Mouse (Mus musculus): ENCODE data around the gene St7l. TPM values are rescaled to one million over a fixed set of nuclear protein-coding genes. Genes with fewer than 3 reads are reported as not detected.

The St7l gene
- polyA plus RNA-seq, 1 experiment from 2014 or later, result 15.8 TPM

- no peak overlapping the region for H3K4me3 ChIP-seq (ENCODE audit: low read depth, low read length)
- H3K9ac ChIP-seq (replicated peaks), result no peak overlapping the region
- peaks cover 4% of the 10 kb centered on the region; the same call in 1 of the 2 replicates for H3K36me3 ChIP-seq (replicated peaks; ENCODE audit: insufficient read depth, low read length)
- ATAC-seq (no peak), DNase-seq (no peak)
- H3K4me1 ChIP-seq (ENCODE audit: insufficient read depth), result no peaks in the 10 kb centered on the region
- WGBS (ENCODE audit: insufficient replicate concordance), result 80% methylated on average over 5 of the region's 5 CpGs
- TF ChIP-seq EP300 (IDR thresholded peaks at IDR 0.05; ENCODE audit: low read depth) (no peak), CTCF (IDR thresholded peaks at IDR 0.05; ENCODE audit: low read depth) (no peak)
- no peaks in the 10 kb centered on the region for H3K9me3 ChIP-seq (ENCODE audit: low read length)
- no peak overlapping the region for H3K27ac ChIP-seq (ENCODE audit: low read depth)
- no peaks in the 10 kb centered on the region for H3K27me3 ChIP-seq (ENCODE audit: insufficient read depth, low read length)
- H3K4me2 ChIP-seq (ENCODE audit: low read depth, low read length), result no peak overlapping the region
Observed at GRCm38 (mm10) chr3:104942682-104943081, 78.9 kb downstream of the St7l start.

GRCm38 (mm10) chr3:104943333-104943732 is 79.5 kb downstream of the St7l start:
- no peaks in the 10 kb centered on the region for H3K4me1 ChIP-seq (ENCODE audit: insufficient read depth)
- no peaks in the 10 kb centered on the region for H3K9me3 ChIP-seq (ENCODE audit: low read length)
- no peak for TF ChIP-seq CTCF (IDR thresholded peaks at IDR 0.05; ENCODE audit: low read depth)
- TF ChIP-seq EP300 (IDR thresholded peaks at IDR 0.05; ENCODE audit: low read depth), result no peak
- WGBS (ENCODE audit: insufficient replicate concordance), result 74% methylated on average over 8 of the region's 8 CpGs
- H3K4me2 ChIP-seq (ENCODE audit: low read depth, low read length), result no peak overlapping the region
- H3K27me3 ChIP-seq (ENCODE audit: insufficient read depth, low read length), result no peaks in the 10 kb centered on the region
- no peak overlapping the region for H3K9ac ChIP-seq (replicated peaks)
- no peak overlapping the region for H3K27ac ChIP-seq (ENCODE audit: low read depth)
- no peak for DNase-seq
- no peak overlapping the region for H3K4me3 ChIP-seq (ENCODE audit: low read depth, low read length)
- H3K36me3 ChIP-seq (replicated peaks; ENCODE audit: insufficient read depth, low read length), result peaks cover 6% of the 10 kb centered on the region; the same call in 1 of the 2 replicates
- ATAC-seq, result no peak

GRCm38 (mm10) chr3:104944894-104945293 is 81.1 kb downstream of the St7l start:
- no peak overlapping the region for H3K4me3 ChIP-seq (ENCODE audit: low read depth, low read length)
- WGBS (ENCODE audit: insufficient replicate concordance), result 84% methylated on average over 9 of the region's 9 CpGs
- ATAC-seq, result no peak
- no peak overlapping the region for H3K27ac ChIP-seq (ENCODE audit: low read depth)
- DNase-seq, result no peak
- no peak overlapping the region for H3K9ac ChIP-seq (replicated peaks)
- peaks cover 6% of the 10 kb centered on the region; the same call in 1 of the 2 replicates for H3K36me3 ChIP-seq (replicated peaks; ENCODE audit: insufficient read depth, low read length)
- TF ChIP-seq EP300 (IDR thresholded peaks at IDR 0.05; ENCODE audit: low read depth) (no peak), CTCF (IDR thresholded peaks at IDR 0.05; ENCODE audit: low read depth) (no peak)
- no peaks in the 10 kb centered on the region for H3K9me3 ChIP-seq (ENCODE audit: low read length)
- no peaks in the 10 kb centered on the region for H3K4me1 ChIP-seq (ENCODE audit: insufficient read depth)
- H3K4me2 ChIP-seq (ENCODE audit: low read depth, low read length), result no peak overlapping the region
- H3K27me3 ChIP-seq (ENCODE audit: insufficient read depth, low read length), result no peaks in the 10 kb centered on the region

- Histone ChIP-seq H3K4me3 (ENCODE audit: low read depth, low read length) (no peak overlapping the region), H3K9me3 (ENCODE audit: low read length) (no peaks in the 10 kb centered on the region), H3K36me3 (replicated peaks; ENCODE audit: insufficient read depth, low read length) (peaks cover 6% of the 10 kb centered on the region), H3K4me2 (ENCODE audit: low read depth, low read length) (no peak overlapping the region), H3K4me1 (ENCODE audit: insufficient read depth) (no peaks in the 10 kb centered on the region), H3K9ac (replicated peaks) (no peak overlapping the region), H3K27me3 (ENCODE audit: insufficient read depth, low read length) (no peaks in the 10 kb centered on the region), H3K27ac (ENCODE audit: low read depth) (no peak overlapping the region)
- ATAC-seq (no peak), DNase-seq (no peak)
- 92% methylated on average over 12 of the region's 12 CpGs for WGBS (ENCODE audit: insufficient replicate concordance)
- TF ChIP-seq EP300 (IDR thresholded peaks at IDR 0.05; ENCODE audit: low read depth), result no peak
- TF ChIP-seq CTCF (IDR thresholded peaks at IDR 0.05; ENCODE audit: low read depth), result no peak
Observed at GRCm38 (mm10) chr3:104950926-104951325, 87.1 kb downstream of the St7l start.

GRCm38 (mm10) chr3:104952891-104953670 is 89.3 kb downstream of the St7l start:
- Histone ChIP-seq H3K27me3 (ENCODE audit: insufficient read depth, low read length) (no peaks in the 10 kb centered on the region), H3K36me3 (replicated peaks; ENCODE audit: insufficient read depth, low read length) (no peaks in the 10 kb centered on the region; the same call in 1 of the 2 replicates), H3K9ac (replicated peaks) (no peak overlapping the region), H3K4me2 (ENCODE audit: low read depth, low read length) (no peak overlapping the region), H3K9me3 (ENCODE audit: low read length) (no peaks in the 10 kb centered on the region), H3K4me1 (ENCODE audit: insufficient read depth) (no peaks in the 10 kb centered on the region), H3K27ac (ENCODE audit: low read depth) (no peak overlapping the region), H3K4me3 (ENCODE audit: low read depth, low read length) (no peak overlapping the region)
- 85% methylated on average over 23 of the region's 23 CpGs for WGBS (ENCODE audit: insufficient replicate concordance)
- DNase-seq (no peak), ATAC-seq (no peak)
- no peak for TF ChIP-seq CTCF (IDR thresholded peaks at IDR 0.05; ENCODE audit: low read depth)
- TF ChIP-seq EP300 (IDR thresholded peaks at IDR 0.05; ENCODE audit: low read depth), result no peak

- Histone ChIP-seq H3K4me2 (ENCODE audit: low read depth, low read length) (no peak overlapping the region), H3K4me3 (ENCODE audit: low read depth, low read length) (no peak overlapping the region), H3K9ac (replicated peaks) (no peak overlapping the region), H3K36me3 (replicated peaks; ENCODE audit: insufficient read depth, low read length) (no peaks in the 10 kb centered on the region; the same call in 1 of the 2 replicates), H3K4me1 (ENCODE audit: insufficient read depth) (no peaks in the 10 kb centered on the region), H3K9me3 (ENCODE audit: low read length) (no peaks in the 10 kb centered on the region), H3K27ac (ENCODE audit: low read depth) (no peak overlapping the region), H3K27me3 (ENCODE audit: insufficient read depth, low read length) (peaks cover 7% of the 10 kb centered on the region; the same call in 1 of the 2 replicates)
- TF ChIP-seq CTCF (IDR thresholded peaks at IDR 0.05; ENCODE audit: low read depth) (no peak), EP300 (IDR thresholded peaks at IDR 0.05; ENCODE audit: low read depth) (no peak)
- ATAC-seq, result no peak
- no peak for DNase-seq
- 89% methylated on average over 3 of the region's 3 CpGs for WGBS (ENCODE audit: insufficient replicate concordance)
Observed at GRCm38 (mm10) chr3:104954137-104954536, 90.3 kb downstream of the St7l start.
